Mouse (Mus musculus) G1E (cell line): ENCODE data around the gene Efcab9. TPM values are rescaled to one million over a fixed set of nuclear protein-coding genes. Genes with fewer than 3 reads are reported as not detected.

Experiments used
- ATAC-seq: 2 replicates; pipeline ENCODE4 v1.8.0; 2016; ENCODE audit warnings: mild to moderate bottlenecking; ENCODE audit not compliant: insufficient number of reproducible peaks, poor library complexity, low FRiP score, severe bottlenecking; ENCODE audit errors: extremely low read depth
- DNase-seq: peaks from one replicate; pipeline ENCODE4 v3.0.0; 2012; ENCODE audit warnings: low spot score
- H3K27me3 ChIP-seq: 2 replicates; pipeline ENCODE4 v1.6.1; 2012; ENCODE audit warnings: mild to moderate bottlenecking, low read length, inconsistent platforms; ENCODE audit not compliant: insufficient read depth
- H3K36me3 ChIP-seq: replicated peaks from 2 replicates; pipeline ENCODE3; 2012; ENCODE audit warnings: mild to moderate bottlenecking, inconsistent platforms
- H3K4me1 ChIP-seq: 2 replicates; pipeline ENCODE4 v1.6.1; 2012; ENCODE audit warnings: low read depth, low read length, inconsistent platforms, mixed read lengths; ENCODE audit not compliant: insufficient read depth
- H3K4me3 ChIP-seq: 2 replicates; pipeline ENCODE4 v1.5.1; 2012; ENCODE audit warnings: low read depth, mild to moderate bottlenecking, inconsistent platforms, low read length, moderate library complexity, mixed read lengths
- H3K9me3 ChIP-seq: replicated peaks from 2 replicates; pipeline ENCODE4 v1.6.1; 2012; ENCODE audit warnings: inconsistent platforms
- CTCF ChIP-seq: IDR thresholded peaks from 2 replicates; pipeline ENCODE4 v1.5.1; 2012; ENCODE audit warnings: low read depth, low read length, inconsistent platforms, mixed read lengths
- GATA1 ChIP-seq: IDR thresholded peaks from 2 replicates; pipeline ENCODE4 v1.6.1; 2012; ENCODE audit warnings: borderline replicate concordance, low read length, inconsistent platforms, mixed read lengths
- GATA2 ChIP-seq: IDR thresholded peaks from 2 replicates; pipeline ENCODE4 v1.6.1; 2012; ENCODE audit warnings: low read depth, low read length, inconsistent platforms, borderline replicate concordance
- POLR2AphosphoS5 ChIP-seq: IDR thresholded peaks from 2 replicates; pipeline ENCODE4 v1.6.1; 2012; ENCODE audit warnings: low read depth, low read length, inconsistent platforms; ENCODE audit not compliant: insufficient replicate concordance
- TAL1 ChIP-seq: conservative IDR thresholded peaks from 2 replicates; pipeline ENCODE4 v1.6.1; 2012; ENCODE audit warnings: low read depth, low read length, inconsistent platforms, mixed read lengths
- polyA plus RNA-seq: library from polyadenylated mRNA; stranded (reverse); fragments of >175 nt; gene quantifications from 2 replicates; pipeline ENCODE4 v1.2.3, GENCODE M21; 2012
- total RNA-seq, 2 experiments: library from RNA; stranded (forward) in 1 of 2; stranded (reverse) in 1 of 2; fragments of 200-1000 nt in 1 of 2; fragments of >200 nt in 1 of 2; fragmentation: Nextera tagmentation in 1 of 2; gene quantifications; 2 replicates each; pipeline ENCODE4 v1.2.3; 2014 to 2017

Gene Efcab9
- total and polyA plus RNA-seq, 3 experiments = 1.4 to 5.5 TPM; not detected in 1

- Histone ChIP-seq H3K36me3 (no peaks in the 10 kb centered on the region), H3K9me3 (no peaks in the 10 kb centered on the region), H3K4me3 (no peak overlapping the region), H3K4me1 (peaks cover 11% of the 10 kb centered on the region; the same call in 1 of the 2 replicates), H3K27me3 (peaks cover 27% of the 10 kb centered on the region)
- DNase-seq (no peak), ATAC-seq (no peak)
- TF ChIP-seq TAL1 (no peak), CTCF (no peak), POLR2AphosphoS5 (no peak), GATA2 (no peak), GATA1 (no peak)
Observed at GRCm38 (mm10) chr11:32527006-32527405, 4.9 kb downstream of the Efcab9 start.

GRCm38 (mm10) chr11:32524122-32524920 is 7.6 kb downstream of the Efcab9 start:
- H3K4me3 ChIP-seq = no peak overlapping the region
- no peaks in the 10 kb centered on the region for H3K36me3 ChIP-seq
- no peaks in the 10 kb centered on the region for H3K9me3 ChIP-seq
- no peak for DNase-seq
- peaks cover 30% of the 10 kb centered on the region for H3K27me3 ChIP-seq
- TF ChIP-seq GATA1 = no peak
- TF ChIP-seq POLR2AphosphoS5 = no peak
- no peak for TF ChIP-seq GATA2
- no peak for TF ChIP-seq TAL1
- no peak for TF ChIP-seq CTCF
- 0 out of 2 replicates have a peak, but pooled peaks cover 2% of the 10 kb centered on the region for H3K4me1 ChIP-seq
- ATAC-seq = no peak

GRCm38 (mm10) chr11:32521246-32521645 is 10.6 kb downstream of the Efcab9 start:
- Histone ChIP-seq H3K4me1 (0 out of 2 replicates have a peak, but pooled peaks cover 2% of the 10 kb centered on the region), H3K9me3 (no peaks in the 10 kb centered on the region), H3K4me3 (no peak overlapping the region), H3K27me3 (peaks cover 37% of the 10 kb centered on the region), H3K36me3 (no peaks in the 10 kb centered on the region)
- TF ChIP-seq TAL1 (no peak), POLR2AphosphoS5 (no peak), GATA1 (no peak), CTCF (no peak), GATA2 (no peak)
- DNase-seq = no peak
- no peak for ATAC-seq

- Histone ChIP-seq H3K36me3 (no peaks in the 10 kb centered on the region), H3K9me3 (no peaks in the 10 kb centered on the region), H3K4me1 (no peaks in the 10 kb centered on the region), H3K4me3 (no peak overlapping the region), H3K27me3 (peaks cover 30% of the 10 kb centered on the region)
- no peak for ATAC-seq
- no peak for DNase-seq
- no peak for TF ChIP-seq POLR2AphosphoS5
- no peak for TF ChIP-seq CTCF
- no peak for TF ChIP-seq GATA1
Observed at GRCm38 (mm10) chr11:32519354-32519753, 12.5 kb downstream of the Efcab9 start.

GRCm38 (mm10) chr11:32518770-32519169 is 13.1 kb downstream of the Efcab9 start:
- no peaks in the 10 kb centered on the region for H3K36me3 ChIP-seq
- H3K4me3 ChIP-seq = no peak overlapping the region
- no peaks in the 10 kb centered on the region for H3K4me1 ChIP-seq
- no peak for DNase-seq
- peaks cover 26% of the 10 kb centered on the region for H3K27me3 ChIP-seq
- H3K9me3 ChIP-seq = no peaks in the 10 kb centered on the region
- ATAC-seq = no peak
- TF ChIP-seq CTCF = no peak
- no peak for TF ChIP-seq GATA2
- no peak for TF ChIP-seq GATA1
- no peak for TF ChIP-seq POLR2AphosphoS5
- TF ChIP-seq TAL1 = no peak

- no peak for TF ChIP-seq GATA2
- TF ChIP-seq CTCF = no peak
- no peak for TF ChIP-seq GATA1
- no peak for TF ChIP-seq POLR2AphosphoS5
- TF ChIP-seq TAL1 = no peak
- no peak overlapping the region for H3K4me3 ChIP-seq
- DNase-seq = no peak
Observed at GRCm38 (mm10) chr11:32516916-32517712, 14.8 kb downstream of the Efcab9 start.

More at GRCm38 (mm10) chr11:32516916-32517712, 14.8 kb downstream of the Efcab9 start:
- no peaks in the 10 kb centered on the region for H3K36me3 ChIP-seq
- H3K27me3 ChIP-seq = peaks cover 27% of the 10 kb centered on the region
- no peaks in the 10 kb centered on the region for H3K4me1 ChIP-seq
- no peak for ATAC-seq
- no peaks in the 10 kb centered on the region for H3K9me3 ChIP-seq
